Mouse (Mus musculus): Measurements from ENCODE around the gene Gcn1l1.
"Not testable (repeated sequence)": the region's sequence is repeated elsewhere in the genome, so short reads cannot be mapped to it uniquely, and the experiment has no call there.

Gcn1l1 gene

DNA sequence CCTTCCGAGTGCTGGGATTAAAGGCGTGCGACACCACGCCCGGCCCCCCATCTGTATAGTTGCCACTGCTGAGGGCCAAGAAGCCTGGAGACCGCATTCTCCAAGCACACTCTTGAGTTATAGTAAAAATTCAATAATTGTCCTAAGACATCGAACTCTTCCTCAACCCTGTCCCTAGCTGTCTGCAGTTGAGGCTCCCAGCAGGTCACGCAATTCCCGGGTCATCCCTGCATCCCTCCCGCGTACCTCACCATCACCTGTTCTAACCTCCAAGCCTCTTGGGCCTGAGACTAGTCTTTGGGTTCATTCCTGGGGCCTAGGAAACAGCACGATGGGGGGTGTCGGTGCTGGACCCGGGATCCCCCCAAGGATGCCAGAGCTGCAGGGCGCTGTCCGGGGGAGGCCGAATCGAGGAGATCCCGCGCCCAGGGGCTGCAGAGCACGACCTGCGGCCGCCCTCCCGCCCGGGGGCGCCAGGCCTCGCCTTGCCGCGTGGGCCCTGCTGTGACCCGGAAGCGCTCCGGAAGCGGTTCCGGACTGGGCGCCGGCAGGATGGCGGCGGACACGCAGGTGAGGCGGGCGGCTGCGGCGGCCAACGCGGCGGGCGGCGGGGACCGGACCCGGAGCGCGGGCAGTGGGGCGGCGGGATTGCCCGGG is at the start of gene Gcn1l1:
Gcn1l1 (plus strand) TSS at position 518 of the 657 bp plus-strand sequence.
- DNase-seq (ENCODE audit: low spot score) = no peak

DNA sequence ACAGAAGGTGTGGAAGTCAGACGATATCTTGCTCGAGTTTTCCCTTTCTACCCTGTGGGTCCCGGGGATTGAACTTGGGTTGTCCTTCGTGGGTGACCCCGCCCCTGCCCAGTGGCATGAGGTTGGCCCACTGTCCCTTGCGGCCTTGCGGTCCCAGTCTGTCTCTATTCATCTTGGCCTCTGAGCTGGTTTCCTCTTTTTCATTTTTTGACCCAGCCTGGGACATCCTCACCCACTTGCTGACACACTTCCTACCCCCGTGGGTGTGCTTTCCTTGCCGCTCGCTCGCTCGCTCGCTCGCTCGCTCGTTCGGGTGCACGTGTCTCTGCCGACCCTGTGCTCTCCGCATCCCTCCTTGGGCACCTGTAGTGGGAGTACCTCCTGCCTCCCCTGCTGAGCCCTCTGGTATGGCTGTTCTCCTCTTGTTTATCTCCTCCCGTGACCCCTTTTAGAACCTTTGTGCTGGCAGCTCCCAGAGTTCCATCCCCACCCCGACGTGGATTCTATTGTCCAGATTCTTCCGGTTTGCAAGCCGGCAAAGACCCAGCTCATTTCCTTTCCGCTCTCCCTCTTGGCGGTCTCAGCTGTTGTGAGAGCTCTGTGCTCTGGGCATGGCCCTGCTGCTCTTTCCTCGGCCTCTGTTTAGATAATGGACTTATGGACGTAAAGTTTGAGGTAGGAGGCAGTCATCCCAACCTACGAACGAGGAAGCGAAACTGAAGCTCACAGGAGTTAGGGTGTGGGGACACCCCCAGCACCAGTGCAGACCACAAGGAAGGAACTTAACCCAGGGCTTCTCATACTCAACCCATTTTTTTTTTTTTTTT is 48.8 kb upstream of the Gcn1l1 start:
- no peak for DNase-seq (ENCODE audit: low spot score)

DNA sequence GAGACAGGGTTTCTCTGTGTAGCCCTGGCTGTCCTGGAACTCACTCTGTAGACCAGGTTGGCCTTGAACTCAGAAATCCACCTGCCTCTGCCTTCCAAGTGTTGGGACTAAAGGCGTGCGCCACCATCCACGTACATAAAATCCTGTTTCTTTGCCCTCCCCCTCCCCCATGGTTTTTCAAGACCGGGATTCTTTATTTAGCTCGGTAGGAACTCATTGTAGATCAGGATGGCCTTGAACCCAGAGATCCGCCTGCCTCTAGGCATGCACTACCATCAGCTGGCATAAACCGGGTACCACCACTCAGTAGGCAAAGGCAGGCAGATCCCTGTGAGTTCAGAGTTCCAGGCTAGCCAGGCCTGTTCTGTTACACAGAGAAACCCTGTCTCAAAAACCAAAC is 48.1 kb upstream of the Gcn1l1 start:
- DNase-seq (ENCODE audit: low spot score) = no peak

DNA sequence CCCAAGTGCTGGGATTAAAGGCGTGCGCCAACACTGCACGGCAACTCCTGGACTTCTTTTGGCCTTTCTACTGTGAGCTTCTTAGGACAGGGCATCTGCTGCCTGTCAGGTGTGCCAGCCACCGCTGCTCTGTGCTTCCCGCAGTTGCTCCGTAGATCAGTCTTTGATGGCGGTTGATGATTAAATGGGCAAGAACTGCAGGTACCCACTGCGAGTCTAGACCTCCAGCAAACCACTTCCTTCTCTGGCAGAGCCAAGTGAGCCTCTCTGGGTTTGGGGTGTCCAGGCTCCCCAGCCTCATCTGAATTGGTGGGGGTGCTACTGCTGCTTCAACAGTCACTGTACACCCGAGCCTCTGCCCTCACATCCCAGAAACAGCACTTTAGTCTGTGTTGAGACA is 47.6 kb upstream of the Gcn1l1 start:
- no peak for DNase-seq (ENCODE audit: low spot score)

DNA sequence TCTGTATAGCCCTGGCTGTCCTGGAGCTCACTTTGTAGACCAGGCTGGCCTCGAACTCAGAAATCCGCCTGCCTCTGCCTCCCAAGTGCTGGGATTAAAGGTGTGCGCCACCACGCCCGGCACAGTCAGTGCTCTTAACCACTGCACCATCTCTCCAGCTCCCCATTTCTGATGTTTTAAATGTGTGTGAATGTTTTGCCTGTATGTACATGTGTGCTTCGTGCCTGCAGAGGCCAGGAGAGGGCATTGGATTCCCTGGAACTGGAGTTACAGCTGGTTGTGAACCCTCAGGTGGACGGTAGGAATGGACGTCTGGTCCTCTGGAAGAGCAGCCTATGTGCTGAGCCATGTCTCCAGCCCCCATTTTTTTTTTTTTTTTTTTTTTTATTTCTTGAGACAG is 46.8 kb upstream of the Gcn1l1 start:
- not testable (repeated sequence) for DNase-seq (ENCODE audit: low spot score)

DNA sequence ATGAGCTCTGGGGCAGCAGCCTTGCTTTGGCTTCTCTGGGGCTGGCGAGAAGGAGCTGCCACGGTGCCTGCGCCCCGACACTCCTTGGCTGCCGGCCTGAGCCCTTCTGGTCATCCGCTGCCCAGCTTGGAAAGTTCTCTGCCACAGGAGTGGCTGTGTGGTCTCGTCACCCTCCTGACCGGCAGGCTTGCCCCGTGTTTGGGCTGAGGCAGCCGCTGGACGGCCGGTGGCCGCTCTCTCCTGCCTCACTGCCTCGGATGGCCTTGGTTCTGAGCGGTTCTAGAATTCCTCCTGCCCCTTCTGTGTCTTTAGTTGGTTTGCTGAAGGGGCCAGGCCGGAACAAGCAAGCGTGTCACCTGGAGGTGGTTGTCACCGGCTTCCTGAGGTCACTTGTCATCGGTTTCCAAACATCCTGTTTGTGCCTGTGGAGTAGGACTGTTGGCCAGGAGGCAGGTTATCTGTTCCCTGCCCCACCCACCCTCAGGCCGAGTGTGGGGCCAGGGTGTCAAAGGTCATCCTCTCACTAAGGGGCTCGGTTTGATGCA is 44.7 kb upstream of the Gcn1l1 start:
- no peak for DNase-seq (ENCODE audit: low spot score)

DNA sequence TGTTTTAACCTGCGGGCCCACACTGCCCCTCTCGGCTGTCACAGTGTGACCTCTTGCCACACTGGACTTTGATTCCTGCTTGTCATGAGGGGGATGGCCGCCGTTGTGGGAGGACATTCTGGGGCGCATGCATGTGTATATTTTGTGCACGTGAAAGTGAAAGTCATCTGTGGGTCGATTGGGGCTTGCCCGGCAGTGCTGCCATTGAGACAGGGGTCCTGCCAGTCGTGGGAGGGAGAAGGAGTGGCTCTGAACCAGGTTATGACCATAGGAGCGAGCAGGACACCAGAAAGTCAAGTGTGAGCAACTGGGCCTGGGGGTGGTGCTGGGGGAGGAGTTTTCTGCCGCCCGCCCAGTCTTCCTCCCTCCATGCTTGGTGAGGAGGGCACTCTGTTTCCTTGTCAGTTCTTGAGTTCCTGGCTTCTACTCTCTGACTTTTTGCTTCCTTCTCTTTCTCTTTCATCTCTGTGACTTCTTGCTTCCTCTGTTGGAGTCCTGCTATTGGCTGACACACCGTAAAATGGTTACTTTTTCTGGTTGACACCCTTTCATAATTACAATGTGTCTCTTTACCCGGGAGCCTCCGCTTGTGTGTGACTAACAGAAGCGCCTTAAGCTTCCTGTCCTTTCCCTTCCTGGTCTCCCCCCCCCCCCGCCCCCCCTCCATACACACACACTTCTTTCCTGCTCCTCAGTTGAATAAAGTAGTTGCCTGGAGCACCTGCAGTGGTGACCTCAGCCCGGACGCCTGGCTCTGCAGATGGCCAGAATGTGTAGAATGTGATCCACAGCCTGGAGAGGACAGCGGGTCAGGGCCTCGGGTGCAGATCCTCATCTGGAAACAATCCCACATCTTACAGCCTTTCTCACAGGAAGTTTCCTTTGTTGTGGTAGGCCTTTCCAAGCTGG is 43.2 kb upstream of the Gcn1l1 start:
- DNase-seq (ENCODE audit: low spot score) = no peak

DNA sequence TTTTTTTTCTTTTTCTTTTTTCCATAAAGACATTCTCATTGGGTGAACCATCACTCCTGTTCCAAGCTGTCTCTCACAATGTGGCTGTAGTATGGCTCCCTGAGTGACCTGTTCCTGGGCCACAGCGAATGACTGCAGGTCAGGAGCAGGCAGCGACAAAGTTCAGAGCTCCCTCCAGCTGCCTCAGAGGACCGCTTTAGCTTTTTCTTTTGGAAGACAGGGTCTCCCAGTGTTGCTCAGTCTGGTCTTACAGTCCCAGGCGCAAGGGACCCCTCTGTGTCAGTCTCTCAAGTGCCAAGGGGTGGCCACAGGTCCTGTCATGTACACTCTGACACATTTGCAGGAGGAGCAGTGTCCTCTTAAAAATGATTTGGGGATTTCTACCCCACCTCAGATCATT is 42.5 kb upstream of the Gcn1l1 start:
- DNase-seq (ENCODE audit: low spot score) = no peak

DNA sequence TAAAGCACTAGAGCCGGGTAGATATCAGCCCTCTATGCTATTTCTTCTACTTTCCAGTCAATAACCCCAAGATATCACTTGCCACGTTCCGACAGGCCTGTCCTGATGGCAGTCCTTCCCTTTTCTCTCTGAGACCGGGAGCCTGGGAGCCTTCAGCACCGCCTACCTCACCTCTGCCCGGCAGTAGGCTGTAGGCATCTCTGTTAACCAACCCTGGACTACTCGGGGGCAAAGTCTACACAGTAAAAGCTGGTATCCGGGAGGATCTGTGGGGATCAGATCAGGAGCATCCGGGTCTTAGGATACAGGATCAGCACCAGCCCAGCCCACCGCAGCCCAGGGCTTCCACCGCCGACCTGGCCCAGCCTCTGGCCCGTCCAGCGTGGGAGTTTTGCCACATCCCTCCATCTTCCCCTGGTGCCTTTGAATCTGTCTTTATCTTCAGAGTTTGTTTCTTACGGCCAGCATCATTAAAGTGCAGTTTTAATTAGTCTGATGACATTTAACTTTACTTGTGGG is 42.0 kb upstream of the Gcn1l1 start:
- DNase-seq (ENCODE audit: low spot score) = no peak

DNA sequence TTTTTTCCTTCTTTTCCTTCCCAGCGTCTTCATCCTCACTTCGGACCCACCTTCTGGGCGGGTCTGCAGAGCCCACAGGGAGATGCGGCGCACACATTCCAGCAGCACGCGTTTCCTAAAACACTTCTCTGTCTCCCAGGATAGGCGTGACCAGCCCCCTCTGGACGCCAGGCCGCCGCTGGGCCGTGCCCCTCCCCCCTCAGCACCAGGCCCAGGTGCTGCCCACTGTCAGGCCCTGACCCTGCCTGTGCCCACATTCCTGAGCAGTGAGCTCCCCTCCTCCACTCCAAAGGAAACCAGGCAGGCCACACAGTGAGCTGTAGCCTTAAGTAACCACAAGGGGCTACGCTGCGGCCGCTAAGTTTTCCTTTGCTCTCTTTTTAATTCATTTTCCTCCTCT is 41.1 kb upstream of the Gcn1l1 start:
- DNase-seq (ENCODE audit: low spot score) = no peak

DNA sequence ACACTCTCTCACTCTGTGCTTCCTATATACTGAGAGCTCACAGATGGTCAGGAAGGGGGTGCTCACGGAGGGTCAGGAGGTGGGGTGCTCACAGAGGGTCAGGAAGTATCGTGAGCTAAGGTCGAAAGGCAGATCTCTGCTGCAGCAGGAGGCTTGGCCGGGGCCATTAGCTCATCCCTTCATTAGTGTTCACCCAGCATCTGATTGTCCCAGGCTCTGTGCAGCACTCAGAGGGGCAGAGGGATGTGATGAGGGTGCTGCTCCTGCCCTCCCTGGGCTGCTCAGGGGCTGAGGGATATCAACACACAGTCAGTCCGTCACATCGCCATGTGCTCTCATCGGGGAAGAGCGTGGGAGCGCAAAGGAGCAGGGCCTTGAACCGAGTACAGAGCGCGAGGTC is 40.6 kb upstream of the Gcn1l1 start:
- DNase-seq (ENCODE audit: low spot score) = no peak

DNA sequence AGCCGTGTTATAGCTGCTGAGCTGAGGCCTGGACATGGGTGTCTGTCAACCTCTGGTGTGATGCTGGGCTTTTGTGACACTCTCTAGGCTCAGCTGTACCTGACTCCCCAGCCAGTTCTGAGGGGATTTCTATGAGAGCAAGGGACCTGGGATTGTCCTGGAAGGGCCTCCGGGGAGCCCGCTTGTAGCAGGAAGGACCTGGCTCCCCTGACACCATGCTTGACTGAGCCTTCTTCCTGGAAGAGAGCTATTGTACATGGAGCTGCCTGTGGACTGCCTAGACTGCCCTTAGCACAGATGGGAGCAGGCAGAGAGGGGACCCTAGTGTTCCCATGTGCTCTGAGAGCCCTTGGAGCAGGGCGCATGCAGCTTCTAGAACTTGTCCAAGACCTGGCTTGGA is 39.6 kb upstream of the Gcn1l1 start:
- DNase-seq (ENCODE audit: low spot score) = no peak

DNA sequence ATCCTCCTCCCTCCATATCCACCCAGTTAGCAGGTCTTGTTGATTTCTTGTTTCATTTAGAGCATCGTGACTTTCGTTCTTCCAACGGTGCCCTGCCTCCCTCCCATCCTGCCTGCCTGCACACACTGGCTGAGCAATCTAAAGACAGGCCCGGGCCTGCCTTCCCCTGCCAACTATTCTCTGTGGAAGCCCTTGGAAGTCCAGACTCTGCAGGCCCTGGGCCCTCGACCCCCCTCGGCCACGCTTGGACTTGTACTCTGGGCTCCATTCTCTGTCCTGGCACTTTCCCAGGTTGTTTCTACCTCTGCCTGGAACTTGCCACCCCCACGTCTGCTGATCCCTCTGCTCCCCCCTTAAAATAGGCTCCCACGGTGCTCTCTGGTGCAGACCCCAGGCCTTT is 39.1 kb upstream of the Gcn1l1 start:
- DNase-seq (ENCODE audit: low spot score) = no peak

DNA sequence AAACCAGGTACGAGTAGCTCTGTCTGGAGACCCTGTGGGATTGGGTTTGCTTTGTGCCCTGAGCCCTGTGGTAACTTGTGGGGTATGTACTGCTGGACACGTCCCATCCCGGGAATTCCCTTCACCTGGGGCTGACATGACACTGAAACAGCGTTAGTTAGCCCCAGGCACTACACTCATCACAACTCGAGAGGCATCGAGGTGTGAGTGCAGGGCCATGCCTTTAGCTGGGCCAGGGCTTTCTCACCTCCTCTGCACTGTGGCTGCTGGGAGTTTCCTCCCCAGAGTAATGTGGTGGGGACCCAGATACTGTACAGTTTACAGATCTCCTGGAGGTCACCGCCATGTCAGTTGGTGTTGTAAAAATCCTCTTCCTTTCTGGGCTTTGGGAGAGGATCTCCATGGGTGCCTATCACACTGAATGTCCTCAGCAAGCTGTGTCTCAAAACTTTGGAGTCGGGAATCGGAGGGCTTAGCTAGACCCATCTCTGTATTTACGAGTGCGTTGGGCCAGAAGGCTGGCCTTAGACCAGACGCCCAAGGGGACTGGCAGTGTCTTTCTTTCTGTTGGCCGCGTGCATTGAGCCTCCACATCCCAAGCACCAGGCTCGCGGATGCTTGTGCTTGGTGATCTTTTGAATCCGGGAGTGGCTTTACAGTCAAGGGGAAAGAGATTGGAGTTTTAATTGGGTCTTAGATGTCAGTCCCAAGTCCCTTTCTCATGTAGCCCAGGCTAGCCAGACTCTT is 38.4 kb upstream of the Gcn1l1 start:
- no peak for DNase-seq (ENCODE audit: low spot score)

DNA sequence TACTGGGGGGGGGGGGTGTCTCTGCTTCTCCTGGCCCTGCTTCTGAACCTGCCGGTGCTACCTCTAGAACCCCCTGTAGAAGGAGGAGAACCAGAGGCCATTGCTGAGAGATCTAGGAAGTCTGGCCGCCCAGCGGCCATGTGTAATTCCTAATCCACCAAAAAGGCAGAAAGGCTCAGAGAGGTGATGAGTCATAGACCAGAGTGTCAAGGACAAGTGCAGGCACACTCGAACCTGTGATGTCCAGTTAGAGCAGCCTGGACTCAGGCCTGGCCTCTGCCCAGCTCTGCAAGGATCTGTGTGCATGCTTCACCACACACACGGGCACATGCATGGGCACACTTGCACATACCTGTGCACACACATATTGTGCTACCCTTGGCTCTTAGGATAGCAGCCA is 36.9 kb upstream of the Gcn1l1 start:
- DNase-seq (ENCODE audit: low spot score) = no peak

DNA sequence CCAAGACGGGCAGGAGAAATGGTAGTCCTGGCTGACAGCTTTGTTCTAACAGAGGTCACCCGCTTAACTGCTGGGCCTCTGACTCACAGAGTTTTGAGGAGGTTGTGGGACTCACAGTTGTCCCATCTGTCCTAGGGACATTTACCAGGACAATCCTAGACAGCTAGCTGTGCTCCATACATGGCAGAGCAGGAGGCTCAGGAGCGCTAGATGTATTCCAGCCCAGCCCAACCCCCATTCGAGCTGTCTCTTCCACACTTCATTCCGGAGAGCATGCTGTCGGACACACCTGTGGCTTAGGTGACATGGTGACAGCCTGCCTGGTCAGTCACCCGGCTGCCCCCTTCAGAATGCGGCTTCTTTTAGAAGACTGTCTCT is 35.7 kb upstream of the Gcn1l1 start:
- DNase-seq (ENCODE audit: low spot score) = no peak

DNA sequence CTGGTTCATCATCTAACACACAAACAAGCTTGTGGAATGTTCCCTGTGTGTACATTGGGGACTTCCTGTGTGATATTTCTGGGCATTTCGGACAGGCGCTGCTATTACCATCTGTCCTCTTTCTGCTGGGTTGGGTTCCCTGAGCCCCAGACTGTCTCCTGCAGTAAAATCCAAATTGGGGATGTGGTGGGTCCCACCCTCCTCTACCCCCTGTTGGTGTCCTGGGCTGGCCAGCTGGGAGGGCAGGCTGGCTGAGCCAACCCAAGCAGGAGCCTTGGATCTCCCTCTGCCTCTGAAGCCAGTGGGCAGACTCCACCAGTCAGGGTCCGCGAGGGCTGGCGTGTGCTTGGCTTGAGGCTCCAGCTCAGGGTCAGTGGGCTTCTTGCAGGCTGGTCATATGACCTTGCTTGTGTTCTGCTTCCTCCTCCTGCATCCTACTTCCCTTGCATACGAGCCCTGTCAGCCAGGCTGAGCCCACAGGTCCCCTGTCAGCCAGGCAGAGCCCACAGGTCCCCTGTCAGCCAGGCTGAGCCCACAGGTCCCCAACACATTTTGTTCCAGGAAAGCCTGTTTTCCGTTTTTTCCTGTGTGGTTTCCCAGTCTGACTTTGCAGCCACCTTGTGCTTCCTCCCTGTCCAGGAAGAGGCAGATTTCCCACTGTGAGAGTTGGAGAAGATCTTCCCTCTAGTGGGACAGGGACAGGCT is 35.2 kb upstream of the Gcn1l1 start:
- no peak for DNase-seq (ENCODE audit: low spot score)

DNA sequence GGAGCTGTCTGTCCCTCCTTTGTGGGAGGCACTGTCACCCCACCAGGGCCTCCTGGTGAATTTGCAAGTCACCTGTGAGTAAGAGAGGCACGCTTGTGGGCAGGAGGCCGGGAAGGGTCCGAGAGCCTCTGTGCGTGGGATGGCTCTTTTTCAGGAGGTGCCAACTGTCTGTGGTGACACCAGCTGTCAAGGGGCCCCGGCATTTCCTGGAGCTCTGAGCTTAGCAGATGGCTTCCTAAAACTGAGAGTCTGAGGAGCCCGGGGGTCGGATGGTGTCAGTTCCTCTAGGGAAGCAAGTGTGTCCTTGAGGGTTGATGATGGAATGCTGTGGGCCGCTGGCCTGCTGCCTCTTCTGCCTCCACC is 34.6 kb upstream of the Gcn1l1 start:
- DNase-seq (ENCODE audit: low spot score) = no peak

DNA sequence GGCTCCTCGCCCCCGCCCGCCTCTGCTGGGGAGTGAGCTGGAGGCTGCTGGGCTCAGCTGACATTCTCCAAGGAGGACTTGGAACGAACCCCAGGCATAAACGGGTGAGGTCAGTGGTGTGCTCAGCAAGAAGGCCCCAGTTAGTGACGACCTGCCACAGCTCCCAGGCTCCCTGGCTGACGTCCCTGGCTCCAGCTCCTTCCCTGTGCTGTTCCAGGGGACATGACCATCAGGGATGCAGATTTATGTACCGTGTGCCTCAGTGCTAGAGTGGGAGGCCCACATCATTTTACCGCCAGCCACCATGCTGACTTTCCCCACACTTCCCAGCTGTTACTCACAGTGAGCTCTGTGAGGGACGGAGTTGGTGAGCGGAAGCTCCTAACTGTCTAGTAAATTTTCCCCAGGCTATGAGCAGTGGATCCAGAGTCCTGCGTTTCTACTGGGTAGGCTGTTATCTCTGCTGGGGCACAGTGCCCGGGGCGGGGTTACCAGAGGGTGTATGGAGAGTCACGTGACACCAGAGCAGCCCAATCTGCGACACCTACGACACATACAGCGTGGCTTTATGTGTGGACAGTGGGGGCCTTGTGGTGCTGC is 33.3 kb upstream of the Gcn1l1 start:
- no peak for DNase-seq (ENCODE audit: low spot score)

DNA sequence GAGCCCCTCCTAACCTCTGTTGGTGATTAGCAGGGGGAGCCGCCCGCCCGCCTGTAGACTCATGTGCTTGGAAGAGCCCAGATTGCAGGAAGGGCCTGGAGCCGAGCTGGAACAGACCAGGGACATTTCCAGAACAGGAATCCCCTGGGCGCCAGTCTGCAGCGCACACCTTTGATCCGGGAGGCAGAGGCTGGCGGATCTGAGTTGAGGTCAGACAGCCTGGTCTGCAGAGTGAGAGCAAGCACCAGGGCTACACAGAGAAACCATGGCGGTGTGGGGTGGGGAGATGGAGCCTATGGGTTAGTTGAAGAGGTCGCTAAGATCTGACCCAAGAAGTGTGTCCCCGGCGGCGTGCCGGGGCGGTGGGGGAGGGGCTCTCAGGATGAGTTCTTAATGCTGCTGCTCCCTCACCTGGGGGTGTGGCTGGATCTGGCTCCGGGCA is 30.7 kb upstream of the Gcn1l1 start:
- DNase-seq (ENCODE audit: low spot score) = no peak

DNA sequence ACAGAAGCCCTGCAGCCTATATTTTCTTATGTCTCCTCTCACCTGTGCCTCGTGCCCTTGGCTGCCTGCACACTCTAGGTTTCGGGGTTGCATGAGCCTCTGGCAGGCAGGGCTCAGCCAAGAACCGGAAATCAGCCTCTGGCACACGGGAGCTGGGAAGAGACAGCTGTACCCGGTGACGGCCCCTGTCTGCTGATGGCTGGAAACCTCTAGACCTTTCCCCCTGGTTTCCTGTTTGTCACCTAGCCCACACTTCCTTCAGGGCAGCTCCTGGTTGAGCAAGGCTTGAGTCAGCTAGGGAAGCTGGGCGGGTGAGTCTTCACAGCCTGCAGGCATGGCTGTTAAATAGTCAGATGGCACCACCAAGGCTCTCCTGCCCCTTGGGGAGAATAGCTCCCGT is 30.2 kb upstream of the Gcn1l1 start:
- no peak for DNase-seq (ENCODE audit: low spot score)
